Mouse (Mus musculus): ENCODE measurements around the gene Prkab2.

Prkab2 gene

GRCm38 (mm10) chr3:97620657-97621056 is 37.3 kb upstream of the Prkab2 start:
- Histone ChIP-seq H3K27me3 (ENCODE audit: insufficient read depth, low read length) (no peaks in the 10 kb centered on the region), H3K36me3 (ENCODE audit: insufficient read depth, low read length) (no peaks in the 10 kb centered on the region), H3K9me3 (ENCODE audit: low read length) (no peaks in the 10 kb centered on the region), H3K4me1 (replicated peaks; ENCODE audit: low read depth, low read length) (peaks cover 4% of the 10 kb centered on the region), H3K4me3 (replicated peaks; ENCODE audit: low read length) (no peak overlapping the region)
- TF ChIP-seq NANOG (IDR thresholded peaks at IDR 0.05; ENCODE audit: borderline replicate concordance, low read length) (no peak), POU5F1 (IDR thresholded peaks at IDR 0.05; ENCODE audit: borderline replicate concordance, low read length) (no peak), CTCF (conservative IDR thresholded peaks at IDR 0.05; ENCODE audit: low read length) (no peak)

- no peaks in the 10 kb centered on the region for H3K9me3 ChIP-seq (ENCODE audit: low read length)
- no peaks in the 10 kb centered on the region for H3K27me3 ChIP-seq (ENCODE audit: insufficient read depth, low read length)
- TF ChIP-seq CTCF (conservative IDR thresholded peaks at IDR 0.05; ENCODE audit: low read length) = no peak
- TF ChIP-seq NANOG (IDR thresholded peaks at IDR 0.05; ENCODE audit: borderline replicate concordance, low read length) = no peak
- TF ChIP-seq POU5F1 (IDR thresholded peaks at IDR 0.05; ENCODE audit: borderline replicate concordance, low read length) = no peak
- no peak overlapping the region for H3K4me3 ChIP-seq (replicated peaks; ENCODE audit: low read length)
- no peaks in the 10 kb centered on the region for H3K36me3 ChIP-seq (ENCODE audit: insufficient read depth, low read length)
- peaks cover 9% of the 10 kb centered on the region for H3K4me1 ChIP-seq (replicated peaks; ENCODE audit: low read depth, low read length)
Measured at GRCm38 (mm10) chr3:97624611-97625010, 33.4 kb upstream of the Prkab2 start.

GRCm38 (mm10) chr3:97627893-97628292 is 30.1 kb upstream of the Prkab2 start:
- H3K9me3 ChIP-seq (ENCODE audit: low read length) = no peaks in the 10 kb centered on the region
- H3K27me3 ChIP-seq (ENCODE audit: insufficient read depth, low read length) = peaks cover 4% of the 10 kb centered on the region; the same call in 1 of the 2 replicates
- no peaks in the 10 kb centered on the region for H3K36me3 ChIP-seq (ENCODE audit: insufficient read depth, low read length)
- peaks cover 9% of the 10 kb centered on the region for H3K4me1 ChIP-seq (replicated peaks; ENCODE audit: low read depth, low read length)
- TF ChIP-seq NANOG (IDR thresholded peaks at IDR 0.05; ENCODE audit: borderline replicate concordance, low read length) = no peak
- TF ChIP-seq POU5F1 (IDR thresholded peaks at IDR 0.05; ENCODE audit: borderline replicate concordance, low read length) = no peak
- no peak for TF ChIP-seq CTCF (conservative IDR thresholded peaks at IDR 0.05; ENCODE audit: low read length)
- no peak overlapping the region for H3K4me3 ChIP-seq (replicated peaks; ENCODE audit: low read length)

- Histone ChIP-seq H3K4me1 (replicated peaks; ENCODE audit: low read depth, low read length) (peaks cover 9% of the 10 kb centered on the region), H3K9me3 (ENCODE audit: low read length) (no peaks in the 10 kb centered on the region), H3K27me3 (ENCODE audit: insufficient read depth, low read length) (peaks cover 4% of the 10 kb centered on the region; the same call in 1 of the 2 replicates), H3K36me3 (ENCODE audit: insufficient read depth, low read length) (no peaks in the 10 kb centered on the region), H3K4me3 (replicated peaks; ENCODE audit: low read length) (peak within 1 kb of the TSS; percentile 68)
- TF ChIP-seq CTCF (conservative IDR thresholded peaks at IDR 0.05; ENCODE audit: low read length) (no peak), POU5F1 (IDR thresholded peaks at IDR 0.05; ENCODE audit: borderline replicate concordance, low read length) (no peak), NANOG (IDR thresholded peaks at IDR 0.05; ENCODE audit: borderline replicate concordance, low read length) (no peak)
Measured at GRCm38 (mm10) chr3:97628391-97629001, 29.5 kb upstream of the Prkab2 start, which contains the start of gene Fmo5. Gene Fmo5, plus strand, starts transcription at chr3:97628804.

- Histone ChIP-seq H3K36me3 (ENCODE audit: insufficient read depth, low read length) (no peaks in the 10 kb centered on the region), H3K27me3 (ENCODE audit: insufficient read depth, low read length) (peaks cover 4% of the 10 kb centered on the region; the same call in 1 of the 2 replicates), H3K9me3 (ENCODE audit: low read length) (no peaks in the 10 kb centered on the region), H3K4me3 (replicated peaks; ENCODE audit: low read length) (no peak overlapping the region), H3K4me1 (replicated peaks; ENCODE audit: low read depth, low read length) (peaks cover 5% of the 10 kb centered on the region)
- no peak for TF ChIP-seq NANOG (IDR thresholded peaks at IDR 0.05; ENCODE audit: borderline replicate concordance, low read length)
- TF ChIP-seq POU5F1 (IDR thresholded peaks at IDR 0.05; ENCODE audit: borderline replicate concordance, low read length) = no peak
- TF ChIP-seq CTCF (conservative IDR thresholded peaks at IDR 0.05; ENCODE audit: low read length) = no peak
Measured at GRCm38 (mm10) chr3:97629941-97630340, 28.1 kb upstream of the Prkab2 start.

- no peak for TF ChIP-seq CTCF (conservative IDR thresholded peaks at IDR 0.05; ENCODE audit: low read length)
- no peak for TF ChIP-seq NANOG (IDR thresholded peaks at IDR 0.05; ENCODE audit: borderline replicate concordance, low read length)
- TF ChIP-seq POU5F1 (IDR thresholded peaks at IDR 0.05; ENCODE audit: borderline replicate concordance, low read length) = no peak
- no peaks in the 10 kb centered on the region for H3K9me3 ChIP-seq (ENCODE audit: low read length)
- peaks cover 5% of the 10 kb centered on the region for H3K4me1 ChIP-seq (replicated peaks; ENCODE audit: low read depth, low read length)
- no peak overlapping the region for H3K4me3 ChIP-seq (replicated peaks; ENCODE audit: low read length)
- peaks cover 4% of the 10 kb centered on the region; the same call in 1 of the 2 replicates for H3K27me3 ChIP-seq (ENCODE audit: insufficient read depth, low read length)
- H3K36me3 ChIP-seq (ENCODE audit: insufficient read depth, low read length) = no peaks in the 10 kb centered on the region
Measured at GRCm38 (mm10) chr3:97630746-97631145, 27.2 kb upstream of the Prkab2 start.

GRCm38 (mm10) chr3:97631258-97631860 is 26.6 kb upstream of the Prkab2 start:
- no peak overlapping the region for H3K4me3 ChIP-seq (replicated peaks; ENCODE audit: low read length)
- no peaks in the 10 kb centered on the region for H3K9me3 ChIP-seq (ENCODE audit: low read length)
- no peak for TF ChIP-seq CTCF (conservative IDR thresholded peaks at IDR 0.05; ENCODE audit: low read length)
- TF ChIP-seq POU5F1 (IDR thresholded peaks at IDR 0.05; ENCODE audit: borderline replicate concordance, low read length) = no peak
- no peak for TF ChIP-seq NANOG (IDR thresholded peaks at IDR 0.05; ENCODE audit: borderline replicate concordance, low read length)
- no peaks in the 10 kb centered on the region for H3K36me3 ChIP-seq (ENCODE audit: insufficient read depth, low read length)
- H3K27me3 ChIP-seq (ENCODE audit: insufficient read depth, low read length) = peaks cover 4% of the 10 kb centered on the region; the same call in 1 of the 2 replicates
- peaks cover 5% of the 10 kb centered on the region for H3K4me1 ChIP-seq (replicated peaks; ENCODE audit: low read depth, low read length)

GRCm38 (mm10) chr3:97633456-97633855 is 24.5 kb upstream of the Prkab2 start:
- Histone ChIP-seq H3K4me3 (replicated peaks; ENCODE audit: low read length) (no peak overlapping the region), H3K4me1 (replicated peaks; ENCODE audit: low read depth, low read length) (peaks cover 5% of the 10 kb centered on the region), H3K9me3 (ENCODE audit: low read length) (no peaks in the 10 kb centered on the region), H3K36me3 (ENCODE audit: insufficient read depth, low read length) (no peaks in the 10 kb centered on the region), H3K27me3 (ENCODE audit: insufficient read depth, low read length) (peaks cover 4% of the 10 kb centered on the region; the same call in 1 of the 2 replicates)
- no peak for TF ChIP-seq CTCF (conservative IDR thresholded peaks at IDR 0.05; ENCODE audit: low read length)
- TF ChIP-seq NANOG (IDR thresholded peaks at IDR 0.05; ENCODE audit: borderline replicate concordance, low read length) = no peak
- TF ChIP-seq POU5F1 (IDR thresholded peaks at IDR 0.05; ENCODE audit: borderline replicate concordance, low read length) = no peak

Measured in E14TG2a.4 (cell line).